Mouse (Mus musculus) E14TG2a.4 (cell line): ENCODE measurements around the gene Mex3b.

Experiments
- CTCF ChIP-seq: conservative IDR thresholded peaks from 2 replicates; pipeline ENCODE4 v1.5.1; 2014; ENCODE audit warnings: low read length
- POU5F1 ChIP-seq: IDR thresholded peaks from 2 replicates; pipeline ENCODE4 v1.6.1; 2014; ENCODE audit warnings: low read length, borderline replicate concordance

- TF ChIP-seq POU5F1, result no peak
- no peak for TF ChIP-seq CTCF
Measured at GRCm38 (mm10) chr7:82838414-82838813, 28.7 kb upstream of the Mex3b start.
